Comparison of ENCODE assay signal across 7 mouse cellular contexts in the genomic region with DNA sequence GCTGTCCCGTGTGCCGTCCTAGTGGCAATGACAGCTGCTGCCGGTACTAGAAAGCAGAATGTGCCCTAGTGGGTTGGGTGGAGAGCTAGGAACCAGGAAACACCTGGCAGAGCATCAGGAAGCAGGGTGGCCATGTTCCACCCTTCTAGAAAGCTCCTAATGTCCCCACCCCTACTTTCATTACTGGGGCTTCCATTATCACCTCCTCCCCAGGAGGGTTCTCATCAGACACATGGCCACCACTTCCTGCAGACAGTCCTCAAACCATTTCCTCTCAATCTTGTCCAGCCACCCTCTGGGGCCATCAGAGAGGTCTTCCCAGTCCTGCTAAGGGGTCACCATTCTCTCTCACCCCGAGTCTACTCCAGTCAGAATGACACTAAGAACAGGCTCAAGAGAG. TPM values are rescaled to one million over a fixed set of nuclear protein-coding genes. Genes with fewer than 3 reads are reported as not detected.
A peak's percentile ranks its signal among the peaks of the same experiment; 100 is the strongest.
DNase-seq lines count a peak whose midpoint lies in the region; ATAC-seq lines count a peak whose summit lies in the region.

No protein-coding gene starts in this region.

- ATAC-seq in neural tube, embryonic 11.5 days (ENCODE audit: insufficient read depth, low FRiP score, low TSS enrichment), result no peak
- no peak for ATAC-seq in forebrain, embryonic 12.5 days (ENCODE audit: low FRiP score)
- no peak for ATAC-seq in limb, embryonic 12.5 days (ENCODE audit: insufficient number of reproducible peaks, insufficient read depth, low FRiP score, low TSS enrichment, low read depth)
- ATAC-seq in stomach, embryonic 14.5 days (ENCODE audit: insufficient number of reproducible peaks, insufficient read depth, low FRiP score, low read depth), result no peak

- DNase-seq in neural tube, embryonic 11.5 days (ENCODE audit: low spot score), result no peak
- DNase-seq in neural tube, embryonic 10.5 days (ENCODE audit: extremely low spot score, low spot score), result no peak
- no peak for DNase-seq in left cerebral cortex, adult 11 months (ENCODE audit: low spot score)
- no peak for DNase-seq in gastrocnemius, postnatal 25 days

- H3K9me3 ChIP-seq in neural tube, embryonic 11.5 days (ENCODE audit: control insufficient read depth, low read length), result no peaks in the 10 kb centered on the region
- no peaks in the 10 kb centered on the region for H3K9me3 ChIP-seq in forebrain, embryonic 12.5 days
- no peaks in the 10 kb centered on the region for H3K9me3 ChIP-seq in limb, embryonic 12.5 days
- no peaks in the 10 kb centered on the region for H3K9me3 ChIP-seq in stomach, embryonic 14.5 days (ENCODE audit: control insufficient read depth, low read depth, low read length)

- WGBS in neural tube, embryonic 11.5 days, result 64% methylated on average over 4 of the region's 4 CpGs
- WGBS in forebrain, embryonic 12.5 days, result 58% methylated on average over 4 of the region's 4 CpGs
- WGBS in limb, embryonic 12.5 days, result 55% methylated on average over 4 of the region's 4 CpGs
- WGBS in stomach, embryonic 14.5 days, result 42% methylated on average over 4 of the region's 4 CpGs

- H3K36me3 ChIP-seq in neural tube, embryonic 11.5 days (ENCODE audit: control insufficient read depth, insufficient read depth, low read length), result peaks cover 7% of the 10 kb centered on the region
- peaks cover 30% of the 10 kb centered on the region for H3K36me3 ChIP-seq in forebrain, embryonic 12.5 days (replicated peaks)
- H3K36me3 ChIP-seq in limb, embryonic 12.5 days, result peaks cover 42% of the 10 kb centered on the region
- H3K36me3 ChIP-seq in stomach, embryonic 14.5 days (ENCODE audit: control insufficient read depth, insufficient read depth, low read length), result peaks cover 17% of the 10 kb centered on the region

- H3K9ac ChIP-seq in neural tube, embryonic 11.5 days (ENCODE audit: low read length), result peak overlapping the region; percentile 93; the same call in 1 of the 2 replicates
- H3K9ac ChIP-seq in forebrain, embryonic 12.5 days, result peak overlapping the region; percentile 97
- H3K9ac ChIP-seq in limb, embryonic 12.5 days (replicated peaks), result peak overlapping the region; percentile 94
- H3K9ac ChIP-seq in stomach, embryonic 14.5 days (replicated peaks; ENCODE audit: low read depth, low read length), result no peak overlapping the region

- peak overlapping the region; percentile 97 for H3K4me3 ChIP-seq in neural tube, embryonic 11.5 days (ENCODE audit: low read depth, low read length)
- peak overlapping the region; percentile 97 for H3K4me3 ChIP-seq in forebrain, embryonic 12.5 days (replicated peaks)
- H3K4me3 ChIP-seq in limb, embryonic 12.5 days (replicated peaks), result peak overlapping the region; percentile 97
- peak overlapping the region; percentile 86 for H3K4me3 ChIP-seq in stomach, embryonic 14.5 days (ENCODE audit: low read depth, low read length)

- H3K4me2 ChIP-seq in neural tube, embryonic 11.5 days (ENCODE audit: low read depth), result peak overlapping the region; percentile 93
- peak overlapping the region; percentile 97 for H3K4me2 ChIP-seq in forebrain, embryonic 12.5 days
- peak overlapping the region; percentile 98 for H3K4me2 ChIP-seq in limb, embryonic 12.5 days
- H3K4me2 ChIP-seq in stomach, embryonic 14.5 days (replicated peaks; ENCODE audit: low read depth, low read length), result peak overlapping the region; percentile 91

- no peak overlapping the region for H3K27ac ChIP-seq in neural tube, embryonic 11.5 days (ENCODE audit: low read depth, low read length)
- 0 out of 2 replicates have a peak overlapping the region, but pooled peaks have one; percentile 46 for H3K27ac ChIP-seq in forebrain, embryonic 12.5 days
- H3K27ac ChIP-seq in limb, embryonic 12.5 days, result peak overlapping the region; percentile 94; the same call in 1 of the 2 replicates
- no peak overlapping the region; the same call in 1 of the 2 replicates for H3K27ac ChIP-seq in stomach, embryonic 14.5 days (ENCODE audit: low read length)

- H3K4me1 ChIP-seq in neural tube, embryonic 11.5 days (ENCODE audit: control insufficient read depth, insufficient read depth, low read length), result peaks cover 25% of the 10 kb centered on the region
- peaks cover 58% of the 10 kb centered on the region for H3K4me1 ChIP-seq in forebrain, embryonic 12.5 days
- peaks cover 37% of the 10 kb centered on the region for H3K4me1 ChIP-seq in limb, embryonic 12.5 days (replicated peaks)
- peaks cover 33% of the 10 kb centered on the region for H3K4me1 ChIP-seq in stomach, embryonic 14.5 days (ENCODE audit: control insufficient read depth, insufficient read depth, low read length)

- H3K27me3 ChIP-seq in neural tube, embryonic 11.5 days (ENCODE audit: control insufficient read depth, insufficient read depth, low read length), result no peaks in the 10 kb centered on the region
- no peaks in the 10 kb centered on the region for H3K27me3 ChIP-seq in forebrain, embryonic 12.5 days
- H3K27me3 ChIP-seq in limb, embryonic 12.5 days, result no peaks in the 10 kb centered on the region
- H3K27me3 ChIP-seq in stomach, embryonic 14.5 days (ENCODE audit: control insufficient read depth, insufficient read depth, low read length), result no peaks in the 10 kb centered on the region

RNA-seq across cellular contexts. Expression of a gene that starts 1.9 kb away (rescaled TPM):
- polyA plus RNA-seq in neural tube, embryonic 11.5 days (2014; fragmentation: Nextera tagmentation; extraction: Ambion mirVana), result 11.8 and 13.4 TPM in 2 replicates
- polyA plus RNA-seq in forebrain, embryonic 12.5 days (2016; fragmentation: Nextera tagmentation; extraction: Ambion mirVana), result 14.4 and 15.2 TPM in 2 replicates
- polyA plus RNA-seq in limb, embryonic 12.5 days (2016; fragmentation: Nextera tagmentation; extraction: Ambion mirVana), result 20.7 and 24.4 TPM in 2 replicates
- polyA plus RNA-seq in stomach, embryonic 14.5 days (2014; fragmentation: Nextera tagmentation; extraction: Ambion mirVana), result 19.0 and 21.0 TPM in 2 replicates
- total RNA-seq in gastrocnemius, postnatal 25 days (2021), result 10 to 100 TPM; 14.1 to 15.1 TPM

RNA-seq across cellular contexts. Expression of a gene that starts 37.1 kb away (rescaled TPM):
- 165 and 172 TPM in 2 replicates for polyA plus RNA-seq in neural tube, embryonic 11.5 days (2014; fragmentation: Nextera tagmentation; extraction: Ambion mirVana)
- polyA plus RNA-seq in forebrain, embryonic 12.5 days (2016; fragmentation: Nextera tagmentation; extraction: Ambion mirVana), result 145 and 150 TPM in 2 replicates
- polyA plus RNA-seq in limb, embryonic 12.5 days (2016; fragmentation: Nextera tagmentation; extraction: Ambion mirVana), result 201 and 202 TPM in 2 replicates
- polyA plus RNA-seq in stomach, embryonic 14.5 days (2014; fragmentation: Nextera tagmentation; extraction: Ambion mirVana), result 122 and 123 TPM in 2 replicates
- total RNA-seq in gastrocnemius, postnatal 25 days (2021), result 10 to 100 TPM; 44.7 to 54.8 TPM

RNA-seq across cellular contexts. Expression of a gene that starts 48.4 kb away (rescaled TPM):
- 0.08 and 0.34 TPM in 2 replicates for polyA plus RNA-seq in neural tube, embryonic 11.5 days (2014; fragmentation: Nextera tagmentation; extraction: Ambion mirVana)
- 0.29 and 0.42 TPM in 2 replicates for polyA plus RNA-seq in forebrain, embryonic 12.5 days (2016; fragmentation: Nextera tagmentation; extraction: Ambion mirVana)
- polyA plus RNA-seq in limb, embryonic 12.5 days (2016; fragmentation: Nextera tagmentation; extraction: Ambion mirVana), result 0.83 and 0.84 TPM in 2 replicates
- polyA plus RNA-seq in stomach, embryonic 14.5 days (2014; fragmentation: Nextera tagmentation; extraction: Ambion mirVana), result 1.6 and 1.8 TPM in 2 replicates
- 1 to 10 TPM; 3.1 to 4.2 TPM for total RNA-seq in gastrocnemius, postnatal 25 days (2021)

Comparison
In these comparisons a context has a peak if more than half of its experiments do, and no peak if none do; other contexts are left out.
1. H3K27ac ChIP-seq: peak in forebrain, embryonic 12.5 days (single experiment) and limb, embryonic 12.5 days (single experiment); none in neural tube, embryonic 11.5 days (single experiment) and stomach, embryonic 14.5 days (single experiment).
2. Peak in every context shown above with its lines, with median percentiles within 50 percentile points of each other: H3K4me2 ChIP-seq and H3K4me3 ChIP-seq.